Mouse (Mus musculus) C2C12 (cell line): ENCODE measurements at regions not wholly inside any gene's neighbourhood (a gene's known extent, or its start where the extent isn't known, plus 50 kb on each side); places are given as distances from the start of the nearest gene placed in this dataset.

Experiments used
- CEBPB ChIP-seq: IDR thresholded peaks from one replicate; pipeline ENCODE4 v1.6.1; 2011; ENCODE audit warnings: low read depth, mild to moderate bottlenecking, control low read depth, moderate library complexity
- CTCF ChIP-seq: IDR thresholded peaks from one replicate; pipeline ENCODE4 v1.5.1; 2011; ENCODE audit not compliant: control insufficient read depth, insufficient read depth, insufficient read length
- MYOD1 ChIP-seq: IDR thresholded peaks from one replicate; pipeline ENCODE4 v1.6.1; 2011; ENCODE audit warnings: low read depth; ENCODE audit not compliant: control insufficient read depth, insufficient read length
- USF1 ChIP-seq: IDR thresholded peaks from one replicate; pipeline ENCODE4 v1.6.1; 2011; ENCODE audit warnings: low read depth, mild to moderate bottlenecking, control low read depth, moderate library complexity

DNA sequence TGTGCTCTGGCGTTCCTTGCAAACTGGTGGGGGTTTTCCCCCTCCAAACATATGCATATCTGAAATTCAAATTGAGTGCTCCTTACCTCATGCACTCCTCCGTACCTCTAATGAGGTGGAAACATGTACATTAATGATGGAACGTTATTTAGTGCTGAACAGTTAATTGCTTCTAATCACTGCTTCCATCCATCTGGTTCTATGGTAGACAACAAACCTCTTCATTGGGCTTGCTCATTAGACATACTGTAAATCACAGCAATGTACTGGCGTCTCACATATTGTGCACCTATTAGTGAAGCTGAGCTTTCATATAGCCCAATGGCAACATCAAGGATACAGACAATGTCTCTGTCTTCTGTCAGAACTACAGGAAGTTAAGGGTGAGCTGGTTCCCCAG, 85.3 kb downstream of the Naa11 start:
- TF ChIP-seq CEBPB, result no peak
- TF ChIP-seq MYOD1, result no peak
- TF ChIP-seq CTCF, result no peak
- TF ChIP-seq USF1, result no peak
